Mouse (Mus musculus) natural killer cell, adult 2 months (primary cell): Measurements from ENCODE around the gene Wars2.

Source experiments
- DNase-seq, 2 experiments: peaks; one replicate each; pipeline ENCODE4 v3.0.0; 2022; ENCODE audit warnings: low spot score in 2 of 2

The Wars2 gene

GRCm38 (mm10) chr3:99188097-99188496 is 47.2 kb downstream of the Wars2 start:
- no peak for DNase-seq

- no peak for DNase-seq
These were observed 52.7 kb downstream of the Wars2 start for GRCm38 (mm10) chr3:99193576-99193975.

GRCm38 (mm10) chr3:99203331-99203730 is 62.5 kb downstream of the Wars2 start:
- no peak for DNase-seq

GRCm38 (mm10) chr3:99208416-99208815 is 67.5 kb downstream of the Wars2 start:
- no peak for DNase-seq

- no peak for DNase-seq
These were observed 70.3 kb downstream of the Wars2 start for GRCm38 (mm10) chr3:99211105-99211698.

- DNase-seq = no peak
These were observed 86.9 kb downstream of the Wars2 start for GRCm38 (mm10) chr3:99227807-99228206.

- peak; percentile 12 to 27 for DNase-seq
These were observed 92.8 kb downstream of the Wars2 start for GRCm38 (mm10) chr3:99233393-99234318.

GRCm38 (mm10) chr3:99234319-99234869 is 93.5 kb downstream of the Wars2 start:
- DNase-seq = no peak

- DNase-seq = no peak
These were observed 94.4 kb downstream of the Wars2 start for GRCm38 (mm10) chr3:99235116-99235803.

GRCm38 (mm10) chr3:99235804-99236755 is 95.2 kb downstream of the Wars2 start:
- DNase-seq = no peak

GRCm38 (mm10) chr3:99238691-99239090 is 97.8 kb downstream of the Wars2 start:
- no peak for DNase-seq

- no peak for DNase-seq
These were observed 98.6 kb downstream of the Wars2 start for GRCm38 (mm10) chr3:99239301-99240045.

GRCm38 (mm10) chr3:99240213-99240720 is 99.4 kb downstream of the Wars2 start, which contains the start of gene Tbx15:
TSS of gene Tbx15 (plus strand) at chr3:99240381.
- no peak for DNase-seq

GRCm38 (mm10) chr3:99240811-99241738 is 100.2 kb downstream of the Wars2 start:
- DNase-seq = no peak

- no peak for DNase-seq
These were observed 101.6 kb downstream of the Wars2 start for GRCm38 (mm10) chr3:99242481-99242880.

- no peak for DNase-seq
These were observed 104.5 kb downstream of the Wars2 start for GRCm38 (mm10) chr3:99245341-99245740.

- no peak for DNase-seq
These were observed 105.8 kb downstream of the Wars2 start for GRCm38 (mm10) chr3:99246629-99247028.

GRCm38 (mm10) chr3:99247586-99247985 is 106.7 kb downstream of the Wars2 start:
- no peak for DNase-seq
